Mouse (Mus musculus): ENCODE data around the gene Anks3. TPM values are rescaled to one million over a fixed set of nuclear protein-coding genes. Genes with fewer than 3 reads are reported as not detected.

Anks3 gene
- total and polyA plus RNA-seq, 2 experiments from 2014 or later = 38.0 to 47.7 TPM

GRCm38 (mm10) chr16:4935931-4936703 is 27.9 kb downstream of the Anks3 start:
- H3K27me3 ChIP-seq (ENCODE audit: insufficient read depth, low read length) = no peaks in the 10 kb centered on the region
- ATAC-seq (no peak), DNase-seq (ENCODE audit: low spot score) (no peak)
- H3K36me3 ChIP-seq (ENCODE audit: insufficient read depth, low read length) = peaks cover 63% of the 10 kb centered on the region
- no peak overlapping the region for H3K4me2 ChIP-seq (ENCODE audit: low read depth, low read length)
- no peak for TF ChIP-seq CTCF (IDR thresholded peaks at IDR 0.05; ENCODE audit: low read depth)
- no peak overlapping the region for H3K4me3 ChIP-seq (ENCODE audit: low read length)
- WGBS = 78% methylated on average over 10 of the region's 10 CpGs
- H3K9me3 ChIP-seq (ENCODE audit: low read length) = no peaks in the 10 kb centered on the region
- H3K27ac ChIP-seq = peak overlapping the region; percentile 23
- H3K4me1 ChIP-seq (ENCODE audit: insufficient read depth, low read length) = peaks cover 6% of the 10 kb centered on the region; the same call in 1 of the 2 replicates
- no peak overlapping the region for H3K9ac ChIP-seq (replicated peaks; ENCODE audit: low read length)

GRCm38 (mm10) chr16:4935430-4935829 is 28.6 kb downstream of the Anks3 start:
- no peak overlapping the region for H3K4me3 ChIP-seq (ENCODE audit: low read length)
- no peak for TF ChIP-seq CTCF (IDR thresholded peaks at IDR 0.05; ENCODE audit: low read depth)
- WGBS = 98% methylated on average over 31 of the region's 31 CpGs
- peaks cover 63% of the 10 kb centered on the region for H3K36me3 ChIP-seq (ENCODE audit: insufficient read depth, low read length)
- H3K4me2 ChIP-seq (ENCODE audit: low read depth, low read length) = no peak overlapping the region
- no peaks in the 10 kb centered on the region for H3K27me3 ChIP-seq (ENCODE audit: insufficient read depth, low read length)
- no peaks in the 10 kb centered on the region for H3K9me3 ChIP-seq (ENCODE audit: low read length)
- no peak overlapping the region for H3K27ac ChIP-seq
- DNase-seq (ENCODE audit: low spot score) (no peak), ATAC-seq (no peak)
- H3K9ac ChIP-seq (replicated peaks; ENCODE audit: low read length) = no peak overlapping the region
- peaks cover 6% of the 10 kb centered on the region; the same call in 1 of the 2 replicates for H3K4me1 ChIP-seq (ENCODE audit: insufficient read depth, low read length)

GRCm38 (mm10) chr16:4932429-4932828 is 31.6 kb downstream of the Anks3 start:
- Histone ChIP-seq H3K4me2 (ENCODE audit: low read depth, low read length) (no peak overlapping the region), H3K4me3 (ENCODE audit: low read length) (no peak overlapping the region), H3K36me3 (ENCODE audit: insufficient read depth, low read length) (peaks cover 81% of the 10 kb centered on the region), H3K9me3 (ENCODE audit: low read length) (no peaks in the 10 kb centered on the region), H3K9ac (replicated peaks; ENCODE audit: low read length) (no peak overlapping the region), H3K27ac (no peak overlapping the region), H3K27me3 (ENCODE audit: insufficient read depth, low read length) (no peaks in the 10 kb centered on the region), H3K4me1 (ENCODE audit: insufficient read depth, low read length) (no peaks in the 10 kb centered on the region)
- DNase-seq (ENCODE audit: low spot score) = peak; percentile 38
- ATAC-seq = peak; percentile 46; the same call in 1 of the 2 replicates
- TF ChIP-seq CTCF (IDR thresholded peaks at IDR 0.05; ENCODE audit: low read depth) = no peak
- 53% methylated on average over 3 of the region's 3 CpGs for WGBS

GRCm38 (mm10) chr16:4928474-4928873 is 35.5 kb downstream of the Anks3 start:
- no peak overlapping the region for H3K4me3 ChIP-seq (ENCODE audit: low read length)
- H3K36me3 ChIP-seq (ENCODE audit: insufficient read depth, low read length) = peaks cover 85% of the 10 kb centered on the region
- DNase-seq (ENCODE audit: low spot score) (no peak), ATAC-seq (no peak)
- 88% methylated on average over 2 of the region's 2 CpGs for WGBS
- no peaks in the 10 kb centered on the region for H3K9me3 ChIP-seq (ENCODE audit: low read length)
- no peak for TF ChIP-seq CTCF (IDR thresholded peaks at IDR 0.05; ENCODE audit: low read depth)
- H3K4me1 ChIP-seq (ENCODE audit: insufficient read depth, low read length) = no peaks in the 10 kb centered on the region
- H3K4me2 ChIP-seq (ENCODE audit: low read depth, low read length) = no peak overlapping the region
- no peak overlapping the region for H3K27ac ChIP-seq
- no peak overlapping the region for H3K9ac ChIP-seq (replicated peaks; ENCODE audit: low read length)
- no peaks in the 10 kb centered on the region for H3K27me3 ChIP-seq (ENCODE audit: insufficient read depth, low read length)

- TF ChIP-seq CTCF (IDR thresholded peaks at IDR 0.05; ENCODE audit: low read depth) = no peak
- H3K4me1 ChIP-seq (ENCODE audit: insufficient read depth, low read length) = no peaks in the 10 kb centered on the region
- no peak overlapping the region for H3K9ac ChIP-seq (replicated peaks; ENCODE audit: low read length)
- no peak overlapping the region for H3K4me2 ChIP-seq (ENCODE audit: low read depth, low read length)
- H3K36me3 ChIP-seq (ENCODE audit: insufficient read depth, low read length) = peaks cover 86% of the 10 kb centered on the region
- no peaks in the 10 kb centered on the region for H3K27me3 ChIP-seq (ENCODE audit: insufficient read depth, low read length)
- DNase-seq (ENCODE audit: low spot score) (no peak), ATAC-seq (no peak)
- H3K4me3 ChIP-seq (ENCODE audit: low read length) = no peak overlapping the region
- H3K9me3 ChIP-seq (ENCODE audit: low read length) = no peaks in the 10 kb centered on the region
- 89% methylated on average over 7 of the region's 7 CpGs for whole genome bisulfite sequencing
- H3K27ac ChIP-seq = no peak overlapping the region
These were observed 36.0 kb downstream of the Anks3 start for GRCm38 (mm10) chr16:4927967-4928366.

GRCm38 (mm10) chr16:4923996-4924395 is 40.0 kb downstream of the Anks3 start:
- no peak overlapping the region for H3K9ac ChIP-seq (replicated peaks; ENCODE audit: low read length)
- no peak for ATAC-seq
- no peak overlapping the region for H3K27ac ChIP-seq
- no peaks in the 10 kb centered on the region for H3K27me3 ChIP-seq (ENCODE audit: insufficient read depth, low read length)
- H3K9me3 ChIP-seq (ENCODE audit: low read length) = no peaks in the 10 kb centered on the region
- no peak for DNase-seq (ENCODE audit: low spot score)
- 96% methylated on average over 5 of the region's 5 CpGs for WGBS
- peaks cover 79% of the 10 kb centered on the region for H3K36me3 ChIP-seq (ENCODE audit: insufficient read depth, low read length)
- TF ChIP-seq CTCF (IDR thresholded peaks at IDR 0.05; ENCODE audit: low read depth) = no peak
- H3K4me3 ChIP-seq (ENCODE audit: low read length) = no peak overlapping the region
- H3K4me1 ChIP-seq (ENCODE audit: insufficient read depth, low read length) = no peaks in the 10 kb centered on the region
- no peak overlapping the region for H3K4me2 ChIP-seq (ENCODE audit: low read depth, low read length)

- ATAC-seq (no peak), DNase-seq (ENCODE audit: low spot score) (no peak)
- H3K4me2 ChIP-seq (ENCODE audit: low read depth, low read length) = no peak overlapping the region
- no peaks in the 10 kb centered on the region for H3K27me3 ChIP-seq (ENCODE audit: insufficient read depth, low read length)
- H3K9me3 ChIP-seq (ENCODE audit: low read length) = no peaks in the 10 kb centered on the region
- H3K36me3 ChIP-seq (ENCODE audit: insufficient read depth, low read length) = peaks cover 72% of the 10 kb centered on the region
- no peak overlapping the region for H3K27ac ChIP-seq
- H3K4me1 ChIP-seq (ENCODE audit: insufficient read depth, low read length) = no peaks in the 10 kb centered on the region
- no peak overlapping the region for H3K9ac ChIP-seq (replicated peaks; ENCODE audit: low read length)
- 95% methylated on average over 6 of the region's 6 CpGs for WGBS
- no peak for TF ChIP-seq CTCF (IDR thresholded peaks at IDR 0.05; ENCODE audit: low read depth)
- no peak overlapping the region for H3K4me3 ChIP-seq (ENCODE audit: low read length)
These were observed 41.5 kb downstream of the Anks3 start for GRCm38 (mm10) chr16:4922481-4922880.

All from hindbrain, postnatal 0 days (tissue).